Mouse (Mus musculus) right cerebral cortex, postnatal 25 days (tissue): ENCODE results near the gene Crnkl1.

ENCODE experiments used
- DNase-seq: peaks from one replicate; pipeline ENCODE4 v3.0.0; 2022

Crnkl1 gene

GRCm38 (mm10) chr2:145934339-145935231 lies at the start of gene Crnkl1, which contains the start of gene Cfap61:
Crnkl1 (minus strand) TSS chr2:145935014.
Cfap61 (plus strand) TSS chr2:145934784.
- DNase-seq: peak; percentile 94

- no peak for DNase-seq
Measured at GRCm38 (mm10) chr2:145982317-145983045, 47.7 kb upstream of the Crnkl1 start.

GRCm38 (mm10) chr2:145981699-145982112 lies 46.9 kb upstream of the Crnkl1 start:
- no peak for DNase-seq

GRCm38 (mm10) chr2:145980881-145981280 lies 46.1 kb upstream of the Crnkl1 start:
- DNase-seq: no peak

GRCm38 (mm10) chr2:145979616-145980015 lies 44.8 kb upstream of the Crnkl1 start:
- no peak for DNase-seq

- DNase-seq: no peak
Measured at GRCm38 (mm10) chr2:145972571-145972970, 37.8 kb upstream of the Crnkl1 start.

- no peak for DNase-seq
Measured at GRCm38 (mm10) chr2:145971237-145972010, 36.6 kb upstream of the Crnkl1 start.

- DNase-seq: no peak
Measured at GRCm38 (mm10) chr2:145970751-145971150, 35.9 kb upstream of the Crnkl1 start.

GRCm38 (mm10) chr2:145961861-145962260 lies 27.0 kb upstream of the Crnkl1 start:
- DNase-seq: no peak

GRCm38 (mm10) chr2:145958551-145958950 lies 23.7 kb upstream of the Crnkl1 start:
- DNase-seq: no peak

GRCm38 (mm10) chr2:145958097-145958496 lies 23.3 kb upstream of the Crnkl1 start:
- DNase-seq: no peak

GRCm38 (mm10) chr2:145957450-145957849 lies 22.6 kb upstream of the Crnkl1 start:
- DNase-seq: no peak

- DNase-seq: no peak
Measured at GRCm38 (mm10) chr2:145956318-145956717, 21.5 kb upstream of the Crnkl1 start.

GRCm38 (mm10) chr2:145955844-145956243 lies 21.0 kb upstream of the Crnkl1 start:
- DNase-seq: no peak

- DNase-seq: no peak
Measured at GRCm38 (mm10) chr2:145952726-145953125, 17.9 kb upstream of the Crnkl1 start.

GRCm38 (mm10) chr2:145950239-145950638 lies 15.4 kb upstream of the Crnkl1 start:
- DNase-seq: no peak

- no peak for DNase-seq
Measured at GRCm38 (mm10) chr2:145949475-145950068, 14.8 kb upstream of the Crnkl1 start.

- DNase-seq: no peak
Measured at GRCm38 (mm10) chr2:145948402-145948954, 13.7 kb upstream of the Crnkl1 start.

GRCm38 (mm10) chr2:145944286-145944685 lies 9.5 kb upstream of the Crnkl1 start:
- DNase-seq: peak; percentile 20

- no peak for DNase-seq
Measured at GRCm38 (mm10) chr2:145941403-145941802, 6.6 kb upstream of the Crnkl1 start.

- DNase-seq: no peak
Measured at GRCm38 (mm10) chr2:145936975-145937374, 2.2 kb upstream of the Crnkl1 start.

- DNase-seq: no peak
Measured at GRCm38 (mm10) chr2:145920941-145921650, 13.7 kb downstream of the Crnkl1 start.
